Mouse (Mus musculus) frontal cortex, postnatal 14 days (tissue): ENCODE results near the gene Ptar1.
A peak's percentile ranks its signal among the peaks of the same experiment; 100 is the strongest.

ENCODE experiments used
- DNase-seq, 2 experiments: peaks; one replicate each; pipeline ENCODE4 v3.0.0; 2022; ENCODE audit warnings: low spot score in 2 of 2

The Ptar1 gene

DNA sequence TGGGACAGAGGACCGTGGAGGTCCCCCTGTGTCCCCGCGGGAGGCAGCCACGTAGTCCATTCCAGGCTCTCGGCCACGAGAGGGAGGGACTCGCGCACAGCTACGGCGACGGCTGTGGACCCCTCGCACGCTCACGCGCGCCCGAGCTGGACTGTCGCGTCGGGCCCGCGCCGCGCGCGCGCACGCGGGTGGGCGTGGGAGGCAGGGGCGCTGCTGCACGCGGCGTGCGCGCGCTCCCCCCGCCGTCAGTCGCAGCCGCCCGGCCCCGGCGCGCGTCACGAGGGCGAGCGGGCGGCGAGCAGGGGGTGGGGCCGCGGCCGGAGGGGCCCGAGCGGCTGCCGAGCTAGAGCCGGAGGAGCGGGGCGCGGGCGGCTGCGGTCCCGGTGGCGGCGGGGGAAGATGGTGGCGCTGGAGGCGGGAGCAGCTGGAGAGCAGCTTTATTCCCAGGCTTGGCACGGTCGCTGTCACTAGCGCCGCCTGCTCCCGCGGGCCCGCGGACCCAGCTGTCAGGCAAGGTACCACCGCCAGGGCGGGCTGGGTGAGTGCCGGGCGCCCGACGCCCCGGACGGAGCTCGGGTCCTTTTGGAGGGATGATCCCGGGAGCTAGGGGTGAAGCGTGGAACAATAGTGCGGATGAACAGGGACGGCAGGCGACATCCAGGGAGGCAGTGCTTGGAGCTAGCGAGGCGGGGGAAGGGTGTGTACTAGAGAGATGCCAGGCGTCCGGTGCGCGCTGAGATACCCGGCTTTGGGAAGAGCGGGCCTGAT, 71.5 kb downstream of the Ptar1 start, which contains the start of gene Apba1:
Gene Apba1, plus strand, starts transcription at position 334 of the 768 bp plus-strand sequence.
- DNase-seq = peak; percentile 58 to 64

DNA sequence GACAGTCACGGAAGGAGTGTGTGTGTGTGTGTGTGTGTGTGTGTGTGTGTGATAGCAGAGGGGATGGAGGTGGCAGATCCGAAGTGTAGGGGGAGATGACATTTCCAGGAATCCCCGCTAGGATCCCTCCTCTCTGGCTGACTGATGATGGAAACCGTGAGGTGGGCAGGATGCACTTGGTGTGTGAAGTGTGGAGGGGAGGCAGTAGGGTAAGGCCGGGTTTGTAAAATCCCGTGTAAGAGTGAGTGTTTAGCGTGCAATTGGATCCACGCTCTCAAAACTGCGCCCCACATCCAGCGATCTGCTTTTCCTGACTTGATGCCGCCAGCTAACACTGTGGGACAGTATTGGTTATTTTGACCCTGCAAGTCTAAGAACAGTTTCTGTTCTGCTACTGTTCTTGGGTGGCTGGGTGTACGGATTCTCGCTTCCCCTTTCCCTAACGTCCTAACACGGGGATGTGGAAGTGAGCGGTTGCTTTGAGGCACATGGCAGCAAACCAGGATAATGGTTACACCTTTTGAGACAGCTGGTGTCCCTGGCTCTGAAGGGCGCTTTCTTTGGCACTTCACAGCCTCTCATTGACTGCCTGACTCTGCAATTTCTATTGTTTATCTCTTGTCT, 72.2 kb downstream of the Ptar1 start:
- peak in 1 of 2 experiments; percentile 61 for DNase-seq

DNA sequence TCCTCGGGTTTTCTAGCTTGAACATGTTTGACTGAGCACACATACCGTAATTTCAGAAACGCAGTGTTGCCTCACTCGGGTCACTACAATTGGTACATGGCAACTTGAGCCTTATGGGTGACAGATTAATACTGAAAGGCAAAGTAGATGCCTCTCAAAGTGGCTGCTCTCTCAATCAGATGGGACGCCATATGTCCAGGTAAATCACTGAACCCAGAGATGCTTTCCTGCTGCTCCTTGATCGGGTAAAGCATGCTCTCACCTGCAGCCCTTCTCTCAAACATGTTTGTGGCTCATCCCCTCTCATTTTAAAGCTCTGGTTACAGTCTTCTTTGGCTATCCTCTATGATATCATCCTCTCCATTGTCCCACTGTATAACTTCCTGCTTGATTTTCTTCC, 76.1 kb downstream of the Ptar1 start:
- no peak for DNase-seq

DNA sequence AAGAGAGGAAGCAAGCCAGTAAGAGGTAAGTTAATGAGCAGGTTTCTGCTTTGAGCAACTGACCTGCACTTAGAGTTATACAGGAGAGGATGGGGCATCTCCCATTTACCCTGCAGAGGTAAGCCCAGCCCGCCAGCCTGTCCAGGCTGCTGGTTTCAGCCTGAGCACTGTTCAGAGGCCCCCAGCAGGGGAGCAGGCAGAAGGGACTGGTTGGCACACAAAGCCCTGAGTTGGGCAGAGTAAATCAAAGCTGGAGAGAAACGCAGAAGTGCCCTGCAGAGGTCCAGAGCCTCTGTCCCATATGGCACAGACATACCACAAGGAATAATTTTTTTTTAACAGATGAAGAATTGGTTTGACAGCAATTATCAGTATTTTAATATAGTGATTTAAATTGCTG, 76.8 kb downstream of the Ptar1 start:
- DNase-seq = no peak

GRCm38 (mm10) chr19:23768864-23769263, 81.6 kb downstream of the Ptar1 start:
- DNase-seq = no peak

GRCm38 (mm10) chr19:23770494-23771423, 83.5 kb downstream of the Ptar1 start:
- DNase-seq = no peak

DNA sequence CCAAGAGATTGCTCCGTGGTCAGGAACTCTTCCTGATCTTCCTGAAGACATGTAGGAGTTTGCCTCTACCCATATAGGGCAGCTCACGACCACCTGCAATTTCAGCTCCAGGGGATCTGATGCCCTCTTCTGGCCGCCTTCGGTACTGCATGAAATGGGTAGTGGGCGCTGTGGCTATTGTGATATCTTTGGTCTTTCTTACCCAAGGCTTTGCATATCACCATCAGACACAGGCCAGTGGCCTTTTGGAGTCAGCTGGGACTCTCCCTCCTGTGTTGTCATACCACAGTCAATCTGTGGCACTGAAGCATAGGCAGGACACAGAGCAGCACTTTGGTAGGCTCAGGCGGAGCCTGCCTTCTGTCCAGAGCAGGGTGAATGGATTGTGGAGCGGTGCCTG, 84.7 kb downstream of the Ptar1 start:
- no peak for DNase-seq

DNA sequence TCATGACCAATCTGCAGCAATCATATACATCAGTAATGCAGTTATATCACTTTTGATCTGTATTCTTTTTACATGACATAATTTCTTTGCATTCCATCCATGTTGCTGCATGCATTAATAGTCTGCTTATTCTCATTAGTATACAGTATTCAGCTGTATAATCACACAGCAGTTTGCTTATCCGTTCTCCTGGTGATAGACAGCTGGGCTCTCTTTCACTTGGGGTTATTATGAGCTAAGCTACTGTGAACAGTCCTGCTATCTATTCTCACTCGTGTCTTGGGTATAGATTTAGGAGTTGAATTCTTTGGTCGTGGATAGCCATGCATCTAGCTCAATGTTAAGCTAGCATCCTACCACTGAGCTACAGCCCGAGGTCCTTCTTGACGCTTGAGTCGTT, 88.1 kb downstream of the Ptar1 start:
- no peak for DNase-seq

- DNase-seq = no peak
Measured at GRCm38 (mm10) chr19:23779130-23779529, 91.9 kb downstream of the Ptar1 start.

- DNase-seq = no peak
Measured at GRCm38 (mm10) chr19:23780105-23780504, 92.9 kb downstream of the Ptar1 start.
